Mouse (Mus musculus) neural tube, embryonic 11.5 days (tissue): ENCODE measurements at regions not wholly inside any gene's neighbourhood (a gene's known extent, or its start where the extent isn't known, plus 50 kb on each side); places are given as distances from the start of the nearest gene placed in this dataset.
"Not testable (repeated sequence)": the region's sequence is repeated elsewhere in the genome, so short reads cannot be mapped to it uniquely, and the experiment has no call there.

Experiments used
- ATAC-seq: fragments of 200-750 bp; cut with Nextera tagmentation; 2 replicates; pipeline ENCODE4 v1.8.0; 2017; ENCODE audit warnings: moderate number of reproducible peaks, mild to moderate bottlenecking, moderate TSS enrichment, moderate library complexity; ENCODE audit not compliant: insufficient read depth, low FRiP score, low TSS enrichment
- DNase-seq: peaks from one replicate; pipeline ENCODE4 v3.0.0-alpha.2; 2015; ENCODE audit warnings: low spot score
- H3K27ac ChIP-seq: fragments of 300-500 bp; sonication (generic); 2 replicates; pipeline ENCODE4 v1.5.1; 2014; ENCODE audit warnings: low read depth, mild to moderate bottlenecking, low read length
- H3K27me3 ChIP-seq: fragments of 300-500 bp; sonication (generic); 2 replicates; pipeline ENCODE4 v1.6.1; 2014; ENCODE audit warnings: mild to moderate bottlenecking, low read length, mixed read lengths; ENCODE audit not compliant: control insufficient read depth, insufficient read depth
- H3K36me3 ChIP-seq: fragments of 300-500 bp; sonication (generic); 2 replicates; pipeline ENCODE4 v1.6.1; 2014; ENCODE audit warnings: mild to moderate bottlenecking, low read length, moderate library complexity, mixed read lengths; ENCODE audit not compliant: control insufficient read depth, insufficient read depth
- H3K4me1 ChIP-seq: fragments of 300-500 bp; sonication (generic); 2 replicates; pipeline ENCODE4 v1.6.1; 2014; ENCODE audit warnings: low read length, mixed read lengths; ENCODE audit not compliant: control insufficient read depth, insufficient read depth
- H3K4me2 ChIP-seq: fragments of 300-500 bp; sonication (generic); 2 replicates; pipeline ENCODE4 v1.6.1; 2014; ENCODE audit warnings: low read depth, mild to moderate bottlenecking, moderate library complexity
- H3K4me3 ChIP-seq: fragments of 300-500 bp; sonication (generic); 2 replicates; pipeline ENCODE4 v1.5.1; 2014; ENCODE audit warnings: low read depth, low read length
- H3K9ac ChIP-seq: fragments of 300-500 bp; sonication (generic); 2 replicates; pipeline ENCODE4 v1.6.1; 2014; ENCODE audit warnings: mild to moderate bottlenecking, low read length
- H3K9me3 ChIP-seq: fragments of 300-500 bp; sonication (generic); 2 replicates; pipeline ENCODE4 v1.6.1; 2016; ENCODE audit warnings: low read length; ENCODE audit not compliant: control insufficient read depth
- WGBS: fragments of 180-500 bp; shearing (Covaris S2); extraction: QIAGEN DNeasy Blood & Tissue Kit; methylation state at CpG from one replicate; pipeline ENCODE4 v1.1.7; 2014; 5-methylcytosine and 5-hydroxymethylcytosine counted together

- WGBS = 93% methylated on average over 11 of the region's 11 CpGs
- Histone ChIP-seq H3K4me1 (no peaks in the 10 kb centered on the region), H3K9ac (no peak overlapping the region), H3K4me2 (no peak overlapping the region), H3K27me3 (no peaks in the 10 kb centered on the region), H3K9me3 (no peaks in the 10 kb centered on the region), H3K27ac (no peak overlapping the region), H3K4me3 (no peak overlapping the region), H3K36me3 (no peaks in the 10 kb centered on the region)
- no peak for DNase-seq
- no peak for ATAC-seq
These were observed 76.3 kb downstream of the Gm5447 start for GRCm38 (mm10) chr13:31050160-31050788.

GRCm38 (mm10) chr13:31051586-31051985, 77.6 kb downstream of the Gm5447 start:
- WGBS = no CpG with 5 or more reads among the region's 6 CpGs
- H3K9ac ChIP-seq, ATAC-seq: not testable (repeated sequence)

GRCm38 (mm10) chr13:31054356-31054755, 80.4 kb downstream of the Gm5447 start:
- no peak for DNase-seq
- no peak overlapping the region for H3K4me2 ChIP-seq
- H3K4me3 ChIP-seq = no peak overlapping the region
- WGBS = 94% methylated on average over 8 of the region's 8 CpGs
- no peak overlapping the region for H3K9ac ChIP-seq
- no peak overlapping the region for H3K27ac ChIP-seq
- no peaks in the 10 kb centered on the region for H3K27me3 ChIP-seq
- no peaks in the 10 kb centered on the region for H3K4me1 ChIP-seq
- ATAC-seq = no peak
- H3K36me3 ChIP-seq = no peaks in the 10 kb centered on the region
- no peaks in the 10 kb centered on the region for H3K9me3 ChIP-seq

More at GRCm38 (mm10) chr13:31051586-31051985, 77.6 kb downstream of the Gm5447 start:
- not testable (repeated sequence) for H3K27me3 ChIP-seq, H3K27ac ChIP-seq, DNase-seq, H3K36me3 ChIP-seq, H3K4me2 ChIP-seq, H3K4me1 ChIP-seq, H3K4me3 ChIP-seq, H3K9me3 ChIP-seq

DNA sequence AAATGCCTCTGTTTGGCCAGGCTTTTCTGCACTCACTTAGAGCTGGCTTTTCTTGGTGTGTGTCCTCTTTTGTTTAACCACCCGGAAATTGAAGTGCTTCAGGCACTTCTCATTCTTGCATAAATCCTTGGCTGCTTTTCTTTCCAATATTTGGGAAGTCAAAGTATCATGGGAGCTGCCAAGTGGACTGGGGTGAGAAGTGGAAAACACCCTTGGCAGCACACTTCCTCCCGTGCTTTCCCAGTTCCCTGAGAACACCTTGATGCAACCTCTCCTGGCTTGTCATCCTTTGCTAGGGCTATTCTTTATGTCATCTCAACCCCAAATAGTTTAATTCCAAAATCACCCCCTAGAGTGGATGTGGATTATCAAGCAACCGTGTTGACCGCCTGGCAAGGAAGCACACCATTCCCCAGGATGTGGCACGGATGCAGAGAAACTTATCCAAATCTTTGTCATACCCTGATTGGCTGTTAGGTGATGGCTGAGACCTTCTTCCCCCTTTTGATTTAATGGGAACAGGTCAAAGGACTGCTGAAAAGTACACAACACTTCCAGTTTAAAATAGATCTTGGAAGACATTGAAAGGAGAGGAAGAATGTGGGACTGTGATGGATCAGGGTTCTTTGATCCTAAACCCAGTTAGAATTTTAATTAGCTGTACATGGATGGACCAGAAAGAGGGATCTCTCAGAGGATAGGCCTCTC, 81.5 kb downstream of the Gm5447 start:
- H3K27ac ChIP-seq = no peak overlapping the region
- no peak overlapping the region for H3K4me3 ChIP-seq
- DNase-seq = no peak
- H3K36me3 ChIP-seq = no peaks in the 10 kb centered on the region
- no peaks in the 10 kb centered on the region for H3K9me3 ChIP-seq
- no peaks in the 10 kb centered on the region for H3K27me3 ChIP-seq
- no peaks in the 10 kb centered on the region for H3K4me1 ChIP-seq
- H3K4me2 ChIP-seq = no peak overlapping the region
- 80% methylated on average over 5 of the region's 5 CpGs for WGBS
- no peak overlapping the region for H3K9ac ChIP-seq
- no peak for ATAC-seq

GRCm38 (mm10) chr13:31056154-31056871, 82.3 kb downstream of the Gm5447 start:
- no peak overlapping the region for H3K4me3 ChIP-seq
- no peak overlapping the region for H3K4me2 ChIP-seq
- DNase-seq = no peak
- H3K36me3 ChIP-seq = no peaks in the 10 kb centered on the region
- WGBS = 88% methylated on average over 12 of the region's 12 CpGs
- H3K4me1 ChIP-seq = no peaks in the 10 kb centered on the region
- no peak for ATAC-seq
- no peaks in the 10 kb centered on the region for H3K9me3 ChIP-seq
- H3K9ac ChIP-seq = no peak overlapping the region
- no peaks in the 10 kb centered on the region for H3K27me3 ChIP-seq
- no peak overlapping the region for H3K27ac ChIP-seq

GRCm38 (mm10) chr13:31060916-31061431, 87.0 kb downstream of the Gm5447 start:
- no peak for DNase-seq
- 69% methylated on average over 6 of the region's 6 CpGs for WGBS
- ATAC-seq = no peak

GRCm38 (mm10) chr13:31068343-31068742, 94.3 kb downstream of the Gm5447 start:
- Histone ChIP-seq H3K4me3 (no peak overlapping the region), H3K4me2 (no peak overlapping the region), H3K4me1 (no peaks in the 10 kb centered on the region), H3K9me3 (no peaks in the 10 kb centered on the region), H3K27me3 (no peaks in the 10 kb centered on the region), H3K36me3 (no peaks in the 10 kb centered on the region), H3K9ac (no peak overlapping the region), H3K27ac (no peak overlapping the region)
- no peak for DNase-seq
- no peak for ATAC-seq
- 73% methylated on average over 2 of the region's 2 CpGs for WGBS

More at GRCm38 (mm10) chr13:31060916-31061431, 87.0 kb downstream of the Gm5447 start:
- H3K4me3 ChIP-seq = no peak overlapping the region
- H3K36me3 ChIP-seq = no peaks in the 10 kb centered on the region
- H3K27me3 ChIP-seq = no peaks in the 10 kb centered on the region
- no peak overlapping the region for H3K9ac ChIP-seq
- H3K27ac ChIP-seq = no peak overlapping the region
- no peak overlapping the region for H3K4me2 ChIP-seq
- no peaks in the 10 kb centered on the region for H3K4me1 ChIP-seq
- no peaks in the 10 kb centered on the region for H3K9me3 ChIP-seq

- Histone ChIP-seq H3K27ac (no peak overlapping the region), H3K27me3 (peaks cover 7% of the 10 kb centered on the region; the same call in 1 of the 2 replicates), H3K4me1 (no peaks in the 10 kb centered on the region), H3K4me2 (no peak overlapping the region), H3K36me3 (no peaks in the 10 kb centered on the region), H3K9me3 (no peaks in the 10 kb centered on the region), H3K9ac (no peak overlapping the region), H3K4me3 (no peak overlapping the region)
- 48% methylated on average over 5 of the region's 5 CpGs for WGBS
- DNase-seq = no peak
- no peak for ATAC-seq
These were observed 102.5 kb downstream of the Gm5447 start for GRCm38 (mm10) chr13:31076541-31076940.
